ENCODE assay signal across 8 mouse cellular contexts in genomic region chr4:123662914-123663687, GRCm38 (mm10). TPM values are rescaled to one million over a fixed set of nuclear protein-coding genes. Genes with fewer than 3 reads are reported as not detected.
A peak's percentile ranks its signal among the peaks of the same experiment; 100 is the strongest.
DNase-seq lines count a peak whose midpoint lies in the region; ATAC-seq and TF ChIP-seq lines count a peak whose summit lies in the region.

No protein-coding gene starts in this region.

- WGBS in forebrain, embryonic 11.5 days, result under 1% methylated on average over 15 of the region's 15 CpGs
- 1% methylated on average over 15 of the region's 15 CpGs for WGBS in midbrain, embryonic 11.5 days

- dilution Hi-C loops in CH12.LX (cut with MboI; ENCODE audit: extremely low pct_ligation_motif_present, extremely low pct_unique_long_range_greater_than_20kb, low sequenced_read_pairs), result no loop called here

- no peaks in the 10 kb centered on the region for H3K79me2 ChIP-seq in CH12.LX (replicated peaks; ENCODE audit: control insufficient read depth, extremely low read depth, insufficient read depth, poor library complexity, severe bottlenecking)

- H3K4me2 ChIP-seq in CH12.LX (ENCODE audit: insufficient read depth, low read depth, poor library complexity, severe bottlenecking), result peak overlapping the region; percentile 99; the same call in 1 of the 2 replicates
- peak overlapping the region; percentile 79 for H3K4me2 ChIP-seq in forebrain, embryonic 11.5 days (ENCODE audit: low read depth, low read length, severe bottlenecking)
- peak overlapping the region; percentile 79 for H3K4me2 ChIP-seq in midbrain, embryonic 11.5 days

- H3K4me1 ChIP-seq in CH12.LX (ENCODE audit: control insufficient read depth in 1 of 2, insufficient read depth in 2 of 2), result peaks cover 11 to 50% of the 10 kb centered on the region in 2 experiments; a peak in 3 of 4 replicates
- peaks cover 12% of the 10 kb centered on the region for H3K4me1 ChIP-seq in forebrain, embryonic 11.5 days (replicated peaks; ENCODE audit: control insufficient read depth, insufficient read depth, low read length)
- H3K4me1 ChIP-seq in midbrain, embryonic 11.5 days (ENCODE audit: control insufficient read depth, insufficient read depth, low read length), result peaks cover 42% of the 10 kb centered on the region

- in situ Hi-C loops in CH12.LX (cut with MboI; ENCODE audit: low pct_ligation_motif_present, low pct_unique_long_range_greater_than_20kb, low sequenced_read_pairs), result no loop called here

- ATAC-seq in forebrain, embryonic 11.5 days (replicated peaks; ENCODE audit: low FRiP score), result peak; percentile 28
- ATAC-seq in midbrain, embryonic 11.5 days (ENCODE audit: low FRiP score), result peak; percentile 22; the same call in 1 of the 2 replicates

- no peak overlapping the region for H3K4me3 ChIP-seq in CH12.LX (replicated peaks in 1 of 3; ENCODE audit: low read depth in 2 of 3, low read length in 2 of 3, poor library complexity in 1 of 3)
- H3K4me3 ChIP-seq in forebrain, embryonic 11.5 days (ENCODE audit: low read depth, low read length), result peak overlapping the region; percentile 91
- peak overlapping the region; percentile 97 for H3K4me3 ChIP-seq in midbrain, embryonic 11.5 days (ENCODE audit: low read depth, low read length)

- TF ChIP-seq CTCF in CH12.LX (conservative IDR thresholded peaks at IDR 0.05 in 1 of 2, IDR thresholded peaks at IDR 0.05 in 1 of 2; ENCODE audit: low read depth in 2 of 2, low read length in 2 of 2), result no peak

- no peaks in the 10 kb centered on the region for H3K27me3 ChIP-seq in CH12.LX (replicated peaks)
- H3K27me3 ChIP-seq in forebrain, embryonic 11.5 days (ENCODE audit: control insufficient read depth, insufficient read depth, low read length), result no peaks in the 10 kb centered on the region
- no peaks in the 10 kb centered on the region for H3K27me3 ChIP-seq in midbrain, embryonic 11.5 days (ENCODE audit: control insufficient read depth, insufficient read depth, low read length)

- no peak for TF ChIP-seq POLR2A in CH12.LX (IDR thresholded peaks at IDR 0.05; ENCODE audit: low read depth, low read length)

- H3K27ac ChIP-seq in CH12.LX (ENCODE audit: insufficient read depth, low read depth), result no peak overlapping the region
- H3K27ac ChIP-seq in forebrain, embryonic 11.5 days (ENCODE audit: low read depth, low read length), result peak overlapping the region; percentile 99
- peak overlapping the region; percentile 100 for H3K27ac ChIP-seq in midbrain, embryonic 11.5 days (ENCODE audit: low read depth, low read length)

- H3K9me3 ChIP-seq in CH12.LX (replicated peaks; ENCODE audit: low read length), result no peaks in the 10 kb centered on the region
- no peaks in the 10 kb centered on the region for H3K9me3 ChIP-seq in forebrain, embryonic 11.5 days (ENCODE audit: control insufficient read depth, low read length)
- no peaks in the 10 kb centered on the region for H3K9me3 ChIP-seq in midbrain, embryonic 11.5 days (ENCODE audit: control insufficient read depth, low read length)

- no peaks in the 10 kb centered on the region for H3K36me3 ChIP-seq in CH12.LX (replicated peaks in 1 of 2; ENCODE audit: control insufficient read depth in 1 of 2, insufficient read depth in 1 of 2, low read length in 1 of 2)
- H3K36me3 ChIP-seq in forebrain, embryonic 11.5 days (ENCODE audit: control insufficient read depth, insufficient read depth, low read length), result no peaks in the 10 kb centered on the region
- no peaks in the 10 kb centered on the region for H3K36me3 ChIP-seq in midbrain, embryonic 11.5 days (ENCODE audit: control insufficient read depth, insufficient read depth, low read length)

- peak; percentile 38 to 73 for DNase-seq in adrenal gland, adult (ENCODE audit: inconsistent age in 2 of 2, low spot score in 1 of 2)
- DNase-seq in adrenal gland, postnatal 25 days, result no peak
- DNase-seq in CH12.LX (ENCODE audit: extremely low read depth) (no peak), MN1 (ENCODE audit: low spot score) (no peak)
- DNase-seq in forebrain, embryonic 11.5 days (ENCODE audit: low spot score), result peak; percentile 69
- peak; percentile 79 for DNase-seq in kidney, adult 9 months
- DNase-seq in midbrain, embryonic 11.5 days (ENCODE audit: low spot score, missing footprints), result peak; percentile 94
- DNase-seq in layer of hippocampus, adult 11-12 months (ENCODE audit: low spot score), result no peak

- no peak for TF ChIP-seq RAD21 in CH12.LX (IDR thresholded peaks at IDR 0.05; ENCODE audit: low read depth, low read length)

- H3K9ac ChIP-seq in CH12.LX (ENCODE audit: insufficient read depth, low read depth), result no peak overlapping the region
- H3K9ac ChIP-seq in forebrain, embryonic 11.5 days (ENCODE audit: low read length), result peak overlapping the region; percentile 100
- H3K9ac ChIP-seq in midbrain, embryonic 11.5 days (ENCODE audit: low read length), result peak overlapping the region; percentile 100

- no peak for TF ChIP-seq EP300 in CH12.LX (IDR thresholded peaks at IDR 0.05; ENCODE audit: low read length)

TF ChIP-seq in CH12.LX, 34 proteins besides CTCF, POLR2A, EP300 and RAD21:
- TF ChIP-seq MAFK (IDR thresholded peaks at IDR 0.05; ENCODE audit: insufficient replicate concordance, low read length) (0 out of 2 replicates have a peak, but pooled peaks have one; percentile 21), GABPA (IDR thresholded peaks at IDR 0.05; ENCODE audit: insufficient replicate concordance, low read depth, low read length) (no peak)

RNA-seq across cellular contexts. Expression of gene Macf1, which starts 21.1 kb away (rescaled TPM):
- total RNA-seq in adrenal gland, postnatal 25 days (2021), result 187 and 192 TPM in 2 replicates
- 77.2 and 77.8 TPM in 2 replicates for total RNA-seq in CH12.LX (2012; rRNA removed)
- total RNA-seq in CH12.LX (2014; rRNA removed), result 56.8 and 63.3 TPM in 2 replicates
- polyA plus RNA-seq in CH12.LX (2012; ENCODE audit: insufficient read length, low read depth), result 81.4 and 93.3 TPM in 2 replicates
- 78.1 and 88.8 TPM in 2 replicates for polyA plus RNA-seq in forebrain, embryonic 11.5 days (2014; fragmentation: Nextera tagmentation; extraction: Ambion mirVana)
- 74.6 and 78.0 TPM in 2 replicates for polyA plus RNA-seq in midbrain, embryonic 11.5 days (2014; fragmentation: Nextera tagmentation; extraction: Ambion mirVana)

RNA-seq across cellular contexts. Expression of gene Ndufs5, which starts 54.9 kb away (rescaled TPM):
- 222 and 237 TPM in 2 replicates for total RNA-seq in adrenal gland, postnatal 25 days (2021)
- total RNA-seq in CH12.LX (2012; rRNA removed) (213 and 227 TPM in 2 replicates), CH12.LX (2014; rRNA removed) (174 and 179 TPM in 2 replicates)
- polyA plus RNA-seq in CH12.LX (2012; ENCODE audit: insufficient read length, low read depth), result 121 and 145 TPM in 2 replicates
- 291 and 296 TPM in 2 replicates for polyA plus RNA-seq in forebrain, embryonic 11.5 days (2014; fragmentation: Nextera tagmentation; extraction: Ambion mirVana)
- 301 and 315 TPM in 2 replicates for polyA plus RNA-seq in midbrain, embryonic 11.5 days (2014; fragmentation: Nextera tagmentation; extraction: Ambion mirVana)

Comparison
In these comparisons a context has a peak if more than half of its experiments do, and no peak if none do; other contexts are left out.
1. DNase-seq: peak in adrenal gland, adult (2 of 2), forebrain, embryonic 11.5 days (single experiment), kidney, adult 9 months (single experiment) and midbrain, embryonic 11.5 days (single experiment); none in adrenal gland, postnatal 25 days (single experiment), CH12.LX (single experiment), MN1 (single experiment) and layer of hippocampus, adult 11-12 months (single experiment).
2. H3K4me3 ChIP-seq: peak in forebrain, embryonic 11.5 days (single experiment) and midbrain, embryonic 11.5 days (single experiment); none in CH12.LX (0 of 3).
3. Peak in every context shown above with its lines, with median percentiles within 50 percentile points of each other: H3K4me2 ChIP-seq.